Mouse (Mus musculus): ENCODE measurements at regions not wholly inside any gene's neighbourhood (a gene's known extent, or its start where the extent isn't known, plus 50 kb on each side); places are given as distances from the start of the nearest gene placed in this dataset.

- TF ChIP-seq ZMIZ1 (IDR thresholded peaks at IDR 0.05; ENCODE audit: low read depth, low read length) (no peak), HCFC1 (IDR thresholded peaks at IDR 0.05; ENCODE audit: low read depth, low read length) (no peak), TBP (conservative IDR thresholded peaks at IDR 0.05; ENCODE audit: low read depth, low read length) (no peak), POLR2AphosphoS2 (IDR thresholded peaks at IDR 0.05; ENCODE audit: low read depth, low read length) (no peak), ZNF384 (IDR thresholded peaks at IDR 0.05; ENCODE audit: low read depth, low read length) (no peak), EP300 (IDR thresholded peaks at IDR 0.05; ENCODE audit: low read length) (no peak)
Measured at GRCm38 (mm10) chr11:26708636-26709035, 114.8 kb upstream of the Vrk2 start.
